Mouse (Mus musculus) urinary bladder, postnatal 36 days (tissue): ENCODE data around the gene Arhgap18.

Experiments
- DNase-seq, 2 experiments: peaks; one replicate each; pipeline ENCODE4 v3.0.0; 2022; ENCODE audit warnings: low spot score in 2 of 2, mixed read lengths in 1 of 2

The Arhgap18 gene

GRCm38 (mm10) chr10:26776443-26776842 lies 23.2 kb downstream of the Arhgap18 start:
- DNase-seq: no peak

DNA sequence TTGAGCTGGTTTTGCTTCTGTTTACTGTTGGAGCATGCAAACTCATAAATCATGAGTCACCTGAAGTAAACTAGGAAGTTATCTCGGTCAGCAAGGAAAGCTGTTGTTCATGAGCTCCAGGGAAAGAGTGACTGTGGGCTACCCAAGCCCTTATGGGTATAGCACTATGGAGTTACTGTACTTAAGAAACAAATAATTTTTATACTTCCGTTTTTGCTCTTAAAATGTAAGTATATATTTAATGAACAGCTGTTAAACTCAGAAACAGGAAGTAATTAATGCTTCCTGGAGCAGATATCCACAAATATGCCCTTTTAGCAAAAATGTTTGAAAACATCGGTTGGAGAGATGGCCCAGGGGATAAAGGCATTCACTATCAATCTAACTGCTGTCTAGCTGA lies 27.4 kb downstream of the Arhgap18 start:
- no peak for DNase-seq

- no peak for DNase-seq
These were observed 36.5 kb downstream of the Arhgap18 start for GRCm38 (mm10) chr10:26789680-26790079.

DNA sequence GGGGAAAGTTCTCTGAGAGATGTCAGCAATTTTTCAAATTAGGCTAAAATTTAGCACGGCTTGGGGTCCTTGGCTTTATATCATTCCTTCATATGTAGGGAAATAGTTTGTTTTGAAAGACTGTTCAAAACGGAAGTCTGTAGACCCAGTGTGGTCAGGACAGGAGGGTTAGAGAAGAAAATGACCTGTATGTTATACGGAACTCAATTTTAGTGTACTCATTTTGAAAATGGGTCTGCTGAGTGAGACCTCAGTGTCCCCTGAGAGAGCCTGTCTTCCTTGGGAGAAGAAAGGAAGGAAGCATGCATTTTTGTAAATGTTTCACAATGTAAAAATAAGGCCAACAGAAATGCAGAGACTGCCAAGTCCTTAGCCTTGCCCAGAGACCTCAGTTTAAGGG lies 38.6 kb downstream of the Arhgap18 start:
- no peak for DNase-seq

- no peak for DNase-seq
These were observed 39.8 kb downstream of the Arhgap18 start for GRCm38 (mm10) chr10:26793013-26793412.

DNA sequence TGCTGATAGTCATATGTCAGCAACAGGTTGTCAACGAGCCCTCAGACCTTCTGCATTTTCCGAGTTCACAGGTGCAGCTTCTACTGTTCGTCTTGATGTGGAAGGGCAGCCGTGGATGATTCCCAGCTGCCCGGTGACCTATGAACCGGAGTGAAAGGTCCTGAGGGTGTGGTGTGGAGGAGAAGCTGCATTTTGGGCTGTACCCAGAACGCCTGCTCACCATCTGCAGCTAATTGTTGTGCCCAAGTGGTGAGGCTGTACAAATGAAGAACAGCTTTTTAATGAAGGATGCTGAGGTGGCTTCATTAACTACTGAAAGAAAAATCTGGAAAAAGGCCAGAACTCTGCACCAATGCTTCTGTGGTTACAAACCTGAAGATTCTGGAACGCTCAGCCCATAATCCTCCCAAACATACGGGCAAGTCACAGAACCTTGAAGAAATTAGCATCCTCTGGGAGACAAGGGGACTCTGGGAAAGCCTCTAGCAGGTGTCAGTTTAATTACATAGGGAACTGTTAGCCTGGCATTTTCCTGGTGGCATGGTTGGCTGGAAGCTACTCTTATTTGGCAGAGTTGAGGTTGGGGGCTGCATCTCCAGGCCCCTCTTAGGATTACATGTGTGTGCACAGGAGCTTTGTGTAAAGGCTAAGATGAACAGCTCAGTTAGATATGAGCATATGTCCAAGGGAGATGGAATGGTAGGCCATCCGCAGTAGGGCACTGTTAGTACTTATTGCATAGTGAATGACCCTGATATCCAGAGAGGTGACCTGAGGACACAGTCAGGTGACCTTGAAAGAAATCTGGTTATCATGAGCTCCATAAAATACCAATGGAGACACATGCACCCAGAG lies 43.4 kb downstream of the Arhgap18 start:
- DNase-seq: no peak

DNA sequence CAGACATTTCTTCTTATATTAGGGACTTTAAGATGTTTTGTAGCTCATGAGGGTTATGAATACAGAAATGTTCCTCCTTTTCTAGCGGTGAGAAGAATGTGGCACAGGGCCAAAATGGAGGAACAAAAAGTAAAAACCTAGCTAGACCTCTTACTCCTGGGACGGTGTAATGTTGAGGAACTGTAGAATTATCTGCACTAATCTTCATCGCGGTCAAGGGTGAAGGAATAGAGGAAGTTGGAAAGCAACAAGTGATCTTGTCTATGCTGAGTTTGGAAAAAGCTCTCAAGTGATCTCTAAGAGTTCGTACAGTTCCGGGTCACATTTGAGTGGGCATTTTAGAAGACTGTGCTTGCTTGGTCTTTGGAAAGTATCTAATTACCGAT lies 44.1 kb downstream of the Arhgap18 start:
- DNase-seq: no peak

GRCm38 (mm10) chr10:26798752-26799411 lies 45.7 kb downstream of the Arhgap18 start:
- no peak for DNase-seq

DNA sequence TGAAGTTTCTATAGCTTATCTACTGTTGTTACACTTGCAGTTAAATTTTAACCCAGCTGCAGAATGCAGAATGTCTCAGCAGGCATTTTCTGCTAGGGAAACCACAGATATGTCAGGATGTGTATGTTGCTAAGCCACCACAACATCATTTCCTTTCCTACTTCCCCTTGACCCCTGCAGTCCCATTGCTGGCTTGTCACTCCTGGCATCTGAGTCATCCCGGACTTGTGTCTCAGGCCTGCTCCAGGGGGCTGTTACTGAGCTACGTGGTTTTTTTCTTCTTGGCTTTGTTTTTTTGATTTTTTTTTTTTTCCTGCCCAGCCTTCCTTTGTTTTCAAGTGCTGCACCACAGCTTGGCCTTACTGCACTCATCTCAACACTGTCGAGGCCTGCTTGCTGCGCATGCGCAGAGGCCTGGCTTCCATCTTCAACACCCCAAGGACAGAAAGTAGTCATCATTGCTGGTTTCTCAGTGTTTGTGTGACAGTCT lies 46.4 kb downstream of the Arhgap18 start:
- DNase-seq: peak in 1 of 2 experiments; percentile 34

- DNase-seq: no peak
These were observed 51.2 kb downstream of the Arhgap18 start for GRCm38 (mm10) chr10:26804351-26804983.

DNA sequence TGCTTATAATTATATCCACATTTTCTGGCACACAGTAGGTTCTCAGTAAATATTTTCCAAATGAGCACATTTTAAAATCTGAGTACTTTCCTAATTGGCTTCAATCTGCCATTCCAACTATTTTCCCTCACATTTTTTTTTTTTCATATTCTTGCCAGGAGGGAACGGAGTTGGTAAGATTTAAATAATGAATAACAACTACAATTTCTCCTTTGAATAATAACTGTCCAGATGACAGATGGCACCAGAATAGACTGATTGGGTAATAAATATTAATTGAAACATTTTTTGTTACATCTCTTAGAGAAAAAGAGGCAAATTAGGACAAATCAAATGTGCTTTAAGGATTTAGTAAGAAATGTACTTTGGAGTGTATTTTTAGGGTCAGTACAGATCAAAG lies 51.8 kb downstream of the Arhgap18 start:
- no peak for DNase-seq

DNA sequence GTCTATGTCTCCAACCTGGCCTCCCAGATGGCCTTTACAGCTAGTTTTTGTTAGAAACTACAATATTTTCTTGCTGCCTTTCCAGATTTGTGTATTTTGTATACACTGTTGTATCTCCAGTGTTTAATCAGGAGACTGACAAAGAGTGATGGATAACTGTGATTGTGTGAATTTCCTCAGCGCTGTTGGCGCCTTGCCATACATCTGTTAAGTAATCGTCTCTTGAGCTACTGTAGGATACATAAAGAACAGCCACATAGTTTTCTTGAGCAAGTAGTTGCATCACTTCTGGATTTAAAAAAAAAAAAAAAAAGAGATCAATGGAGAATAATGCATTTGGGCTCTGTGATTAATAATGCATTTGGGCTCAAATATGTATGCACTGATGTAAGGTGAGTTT lies 52.9 kb downstream of the Arhgap18 start:
- DNase-seq: no peak

DNA sequence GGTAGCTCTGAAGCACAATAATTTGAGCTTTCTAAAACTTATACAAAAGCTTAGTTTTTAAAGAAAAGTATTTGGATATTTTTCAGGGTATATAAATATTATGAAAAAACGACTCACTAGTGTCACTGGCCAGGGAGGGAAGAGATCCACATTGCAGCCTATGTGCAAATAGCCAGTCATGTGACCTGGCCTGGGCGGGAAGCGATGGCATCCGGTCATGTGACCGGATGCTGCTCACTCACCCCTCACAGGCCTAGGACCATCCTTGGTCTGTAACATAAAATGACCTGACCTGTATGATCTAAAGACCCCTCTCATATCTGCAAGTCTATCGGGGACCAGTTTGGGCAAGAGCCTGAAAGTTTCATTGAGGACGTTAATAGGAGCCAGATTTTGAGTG lies 56.8 kb downstream of the Arhgap18 start:
- DNase-seq: no peak

DNA sequence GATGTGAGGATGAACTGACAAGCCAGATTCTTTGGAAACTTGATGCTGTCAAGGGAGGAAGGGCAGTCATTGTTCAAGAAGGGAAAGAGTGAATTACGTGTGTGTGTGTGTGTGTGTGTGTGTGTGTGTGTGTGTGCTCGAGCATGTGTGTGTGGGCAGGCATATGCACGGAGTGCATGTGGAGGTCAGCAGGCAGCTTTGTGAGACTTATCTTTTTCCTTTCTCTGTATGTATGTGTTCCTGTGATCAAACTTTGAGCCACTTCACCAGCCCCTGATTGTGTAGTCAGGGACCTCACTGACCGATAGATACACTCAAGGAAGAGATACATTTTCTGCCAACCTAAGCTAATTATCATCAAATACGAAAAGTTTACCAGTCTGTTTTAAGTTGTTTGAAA lies 57.6 kb downstream of the Arhgap18 start:
- DNase-seq: no peak

DNA sequence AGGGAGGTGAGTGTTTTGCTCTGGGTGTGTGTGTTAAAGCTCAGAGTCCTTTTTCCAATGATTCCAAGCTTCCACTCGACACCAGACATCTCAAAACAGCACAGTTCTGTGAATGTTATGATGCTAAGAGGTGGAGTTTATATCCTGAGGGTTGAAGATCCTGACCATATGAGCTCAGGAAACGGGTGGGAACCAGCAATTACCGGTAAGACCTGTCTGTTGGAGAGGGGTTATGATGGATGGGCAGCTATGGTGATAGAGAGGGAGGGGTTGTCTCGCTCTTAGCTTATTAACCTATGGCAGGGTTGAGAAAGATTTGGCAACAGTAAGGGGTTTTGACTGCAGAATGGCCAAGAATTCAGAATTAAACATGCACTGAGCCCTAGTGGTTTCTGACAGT lies 58.1 kb downstream of the Arhgap18 start:
- no peak for DNase-seq

DNA sequence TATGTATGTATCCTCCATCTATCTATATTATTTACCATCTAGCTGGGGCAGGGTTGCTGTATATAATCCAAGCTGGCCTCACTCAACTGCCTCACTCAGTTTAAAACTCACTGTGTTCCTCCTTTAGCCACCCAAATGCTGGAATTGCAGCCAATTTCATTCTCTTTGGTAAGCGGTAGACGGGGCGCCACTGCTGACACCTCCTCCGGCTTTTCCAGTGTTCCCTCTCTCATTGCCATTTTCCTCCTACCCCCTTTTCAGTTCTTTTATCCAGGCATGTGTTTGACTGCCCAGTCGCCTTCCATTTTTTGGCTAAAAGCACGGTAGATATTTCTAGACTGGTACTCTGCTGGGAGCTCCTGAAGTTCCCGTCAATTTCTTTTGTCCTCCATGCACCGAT lies 62.4 kb downstream of the Arhgap18 start:
- DNase-seq: no peak

DNA sequence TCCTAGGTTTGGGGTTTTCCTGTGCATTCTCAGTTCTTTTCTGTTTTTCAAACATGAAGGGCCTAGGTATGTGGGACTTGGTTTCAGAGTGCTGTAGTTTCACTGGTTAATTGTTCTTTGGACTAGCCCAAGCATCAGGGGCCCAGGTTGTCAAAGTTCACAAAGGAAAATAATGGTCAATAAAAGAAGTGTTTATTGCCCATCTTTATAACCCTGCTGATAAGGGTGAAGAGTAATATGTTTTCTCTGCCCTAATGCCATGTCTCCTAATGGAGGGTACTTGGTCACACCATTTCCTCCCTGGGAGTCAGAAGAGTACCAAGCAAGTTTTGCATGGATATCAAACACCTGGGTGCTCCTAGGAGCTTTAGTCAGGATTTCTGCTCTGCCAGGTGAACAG lies 67.1 kb downstream of the Arhgap18 start:
- DNase-seq: no peak

GRCm38 (mm10) chr10:26820936-26821335 lies 67.7 kb downstream of the Arhgap18 start:
- no peak for DNase-seq

- DNase-seq: no peak
These were observed 70.8 kb downstream of the Arhgap18 start for GRCm38 (mm10) chr10:26823997-26824396.

DNA sequence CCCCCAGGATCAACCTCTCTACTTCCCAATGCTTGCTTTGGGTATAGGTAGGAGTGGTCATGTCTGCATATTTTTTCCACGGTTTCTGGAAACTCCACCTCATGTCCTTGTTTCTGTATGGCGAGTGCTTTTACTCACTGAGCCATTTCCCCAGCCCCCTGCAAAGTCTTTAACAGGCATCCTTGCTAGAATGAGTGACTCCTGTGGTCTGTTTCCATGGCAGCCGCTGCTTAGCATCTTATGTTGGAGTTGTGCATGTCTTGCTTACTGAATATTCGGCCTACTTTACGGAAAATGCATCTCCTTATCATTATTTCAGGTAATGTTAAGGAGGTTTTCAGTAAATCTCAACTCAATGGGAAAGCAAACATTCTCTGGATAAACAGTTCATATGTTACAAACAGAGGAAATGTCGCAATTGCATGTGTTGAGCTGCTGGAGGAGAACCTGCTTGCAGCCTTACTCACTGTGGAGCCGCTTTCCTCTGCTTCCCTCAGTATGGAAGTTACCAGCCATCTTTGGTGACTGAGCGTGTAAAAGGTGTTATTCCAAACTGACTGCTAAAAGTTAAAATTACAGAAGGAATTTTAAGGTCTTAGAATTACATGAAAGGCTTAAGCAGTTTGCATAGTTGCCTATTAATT lies 72.1 kb downstream of the Arhgap18 start:
- no peak for DNase-seq

DNA sequence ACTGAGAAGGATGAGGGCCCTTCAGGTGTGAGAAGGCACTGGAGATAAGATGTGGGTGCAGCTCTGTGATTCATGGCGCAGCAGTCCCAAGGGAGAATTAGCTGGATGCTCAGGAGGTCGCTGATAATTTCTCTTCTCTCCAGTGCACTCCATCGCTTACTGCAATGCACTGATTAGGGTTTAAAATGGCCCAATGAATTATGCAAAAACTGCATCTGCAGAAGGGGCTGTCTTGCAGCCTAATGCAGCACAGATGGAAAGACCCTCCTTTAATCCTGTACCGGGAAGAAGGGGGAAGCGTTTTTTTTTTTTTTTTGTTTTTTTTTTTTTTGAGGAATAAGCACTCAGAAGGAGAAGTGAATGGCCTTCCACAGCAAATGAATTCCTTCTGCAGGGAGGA lies 74.1 kb downstream of the Arhgap18 start:
- no peak for DNase-seq
